Mouse (Mus musculus) layer of hippocampus, postnatal 36 days (tissue): Measurements from ENCODE around the gene Vps72. TPM values are rescaled to one million over a fixed set of nuclear protein-coding genes. Genes with fewer than 3 reads are reported as not detected.
"Not testable (repeated sequence)": the region's sequence is repeated elsewhere in the genome, so short reads cannot be mapped to it uniquely, and the experiment has no call there.

Source experiments
- DNase-seq, 2 experiments: peaks; one replicate each; pipeline ENCODE4 v3.0.0; 2022
- total RNA-seq, 2 experiments: library from RNA; stranded (reverse); gene quantifications; 2 replicates each; pipeline ENCODE4 v1.2.3; 2021

Gene Vps72
- total RNA-seq, 2 experiments from 2014 or later = 43.9 to 46.0 TPM

- peak; percentile 88 to 93 for DNase-seq
These were observed 22.9 kb downstream of the Vps72 start, which contains the start of the genes Scnm1 and Lysmd1 for GRCm38 (mm10) chr3:95133680-95134101. TSS of gene Scnm1 (minus strand) at chr3:95134011. TSS of gene Lysmd1 (plus strand) at chr3:95134088.

GRCm38 (mm10) chr3:95134133-95134532 is 23.3 kb downstream of the Vps72 start:
- not testable (repeated sequence) for DNase-seq

- no peak for DNase-seq
These were observed 24.2 kb downstream of the Vps72 start for GRCm38 (mm10) chr3:95135023-95135422.

- no peak for DNase-seq
These were observed 24.7 kb downstream of the Vps72 start for GRCm38 (mm10) chr3:95135433-95136052.

- DNase-seq = no peak
These were observed 25.5 kb downstream of the Vps72 start for GRCm38 (mm10) chr3:95136336-95136735.

- no peak for DNase-seq
These were observed 28.9 kb downstream of the Vps72 start for GRCm38 (mm10) chr3:95139586-95140288.

GRCm38 (mm10) chr3:95140289-95140595 is 29.4 kb downstream of the Vps72 start:
- no peak for DNase-seq

- no peak for DNase-seq
These were observed 30.0 kb downstream of the Vps72 start for GRCm38 (mm10) chr3:95140795-95141194.

GRCm38 (mm10) chr3:95141474-95141873 is 30.7 kb downstream of the Vps72 start:
- no peak for DNase-seq

- DNase-seq = no peak
These were observed 31.3 kb downstream of the Vps72 start, which contains the start of gene Tnfaip8l2 for GRCm38 (mm10) chr3:95141952-95142616. TSS of gene Tnfaip8l2 (minus strand) at chr3:95142360.

GRCm38 (mm10) chr3:95142617-95143011 is 31.8 kb downstream of the Vps72 start:
- peak; percentile 81 to 85 for DNase-seq

GRCm38 (mm10) chr3:95147924-95148323 is 37.1 kb downstream of the Vps72 start:
- no peak for DNase-seq

GRCm38 (mm10) chr3:95153874-95154273 is 43.1 kb downstream of the Vps72 start:
- no peak for DNase-seq

- DNase-seq = no peak
These were observed 48.7 kb downstream of the Vps72 start for GRCm38 (mm10) chr3:95159511-95159986.

- DNase-seq = peak; percentile 83 to 87
These were observed 49.5 kb downstream of the Vps72 start, which contains the start of gene Sema6c for GRCm38 (mm10) chr3:95159987-95160963. TSS of gene Sema6c (plus strand) at chr3:95160457.

GRCm38 (mm10) chr3:95161041-95161551 is 50.3 kb downstream of the Vps72 start:
- no peak for DNase-seq

- no peak for DNase-seq
These were observed 51.0 kb downstream of the Vps72 start for GRCm38 (mm10) chr3:95161618-95162344.

GRCm38 (mm10) chr3:95162345-95162628 is 51.5 kb downstream of the Vps72 start:
- no peak for DNase-seq

- no peak for DNase-seq
These were observed 52.8 kb downstream of the Vps72 start for GRCm38 (mm10) chr3:95163419-95164255.

- no peak for DNase-seq
These were observed 53.4 kb downstream of the Vps72 start for GRCm38 (mm10) chr3:95164256-95164550.

GRCm38 (mm10) chr3:95164840-95165239 is 54.0 kb downstream of the Vps72 start:
- DNase-seq = no peak
